Mouse (Mus musculus) ES-Bruce4 (cell line): ENCODE data around the gene Gm6096. TPM values are rescaled to one million over a fixed set of nuclear protein-coding genes. Genes with fewer than 3 reads are reported as not detected.

Experiments
- H3K27ac ChIP-seq: 2 replicates; pipeline ENCODE4 v1.5.1; 2012; ENCODE audit warnings: low read length, inconsistent platforms; ENCODE audit not compliant: insufficient read depth
- H3K27me3 ChIP-seq: 2 replicates; pipeline ENCODE4 v1.6.1; 2012; ENCODE audit warnings: mild to moderate bottlenecking, low read length, inconsistent platforms; ENCODE audit not compliant: control insufficient read depth, poor library complexity, insufficient read depth, severe bottlenecking
- H3K36me3 ChIP-seq: 2 replicates; pipeline ENCODE4 v1.6.1; 2012; ENCODE audit warnings: inconsistent platforms, mild to moderate bottlenecking, low read length, moderate library complexity; ENCODE audit not compliant: control insufficient read depth, poor library complexity, insufficient read depth, severe bottlenecking
- H3K4me1 ChIP-seq: one replicate; pipeline ENCODE4 v1.8.1; 2011; ENCODE audit warnings: low read length; ENCODE audit not compliant: control insufficient read depth, insufficient read depth
- H3K4me3 ChIP-seq: 2 replicates; pipeline ENCODE4 v1.5.1; 2011; ENCODE audit warnings: low read depth, mild to moderate bottlenecking, low read length
- H3K9ac ChIP-seq: 2 replicates; pipeline ENCODE4 v1.6.1; 2012; ENCODE audit warnings: low read depth, mild to moderate bottlenecking, inconsistent platforms; ENCODE audit not compliant: poor library complexity, severe bottlenecking
- H3K9me3 ChIP-seq: replicated peaks from 2 replicates; pipeline ENCODE4 v1.6.1; 2012; ENCODE audit warnings: mild to moderate bottlenecking, low read length, inconsistent platforms; ENCODE audit not compliant: control insufficient read depth, poor library complexity, insufficient read depth, severe bottlenecking
- CTCF ChIP-seq: IDR thresholded peaks from one replicate; pipeline ENCODE4 v1.8.1; 2011; ENCODE audit warnings: low read depth, low read length
- EP300 ChIP-seq: IDR thresholded peaks from 2 replicates; pipeline ENCODE4 v1.6.1; 2011; ENCODE audit warnings: low read depth, low read length; ENCODE audit not compliant: insufficient read depth
- POLR2A ChIP-seq: IDR thresholded peaks from one replicate; pipeline ENCODE4 v1.8.1; 2011; ENCODE audit warnings: low read length; ENCODE audit not compliant: insufficient read depth
- polyA plus RNA-seq: library from polyadenylated mRNA; stranded (reverse); fragments of >200 nt; gene quantifications from 2 replicates; pipeline ENCODE4 v1.2.4, GENCODE M21; 2011; ENCODE audit warnings: low read depth; ENCODE audit not compliant: missing spikeins, insufficient read depth, insufficient read length

The Gm6096 gene
- polyA plus RNA-seq, 1 experiment = not detected

DNA sequence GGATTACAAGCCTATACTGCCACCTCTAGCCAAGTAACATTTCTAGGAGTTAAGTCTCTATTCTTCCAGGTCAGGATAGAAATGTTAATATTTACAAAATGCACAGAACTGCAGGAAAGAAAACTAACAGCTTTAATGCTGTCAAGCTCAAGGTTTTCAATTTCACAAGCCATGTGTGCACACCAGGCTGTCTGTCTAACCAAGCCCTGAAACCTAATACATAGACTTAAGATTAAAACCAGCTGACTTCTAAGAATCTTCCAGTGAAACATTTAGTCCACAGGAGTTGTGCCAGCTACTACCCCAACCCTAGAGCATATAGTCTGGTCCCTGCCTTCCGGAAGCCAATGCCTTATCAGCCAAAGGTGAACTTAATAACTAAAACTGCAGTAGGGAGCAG, 7.6 kb downstream of the Gm6096 start:
- Histone ChIP-seq H3K9ac (no peak overlapping the region), H3K27me3 (no peaks in the 10 kb centered on the region), H3K36me3 (peaks cover 20% of the 10 kb centered on the region), H3K4me1 (no peaks in the 10 kb centered on the region), H3K9me3 (no peaks in the 10 kb centered on the region), H3K27ac (no peak overlapping the region), H3K4me3 (no peak overlapping the region)
- TF ChIP-seq EP300 (no peak), CTCF (no peak), POLR2A (no peak)

DNA sequence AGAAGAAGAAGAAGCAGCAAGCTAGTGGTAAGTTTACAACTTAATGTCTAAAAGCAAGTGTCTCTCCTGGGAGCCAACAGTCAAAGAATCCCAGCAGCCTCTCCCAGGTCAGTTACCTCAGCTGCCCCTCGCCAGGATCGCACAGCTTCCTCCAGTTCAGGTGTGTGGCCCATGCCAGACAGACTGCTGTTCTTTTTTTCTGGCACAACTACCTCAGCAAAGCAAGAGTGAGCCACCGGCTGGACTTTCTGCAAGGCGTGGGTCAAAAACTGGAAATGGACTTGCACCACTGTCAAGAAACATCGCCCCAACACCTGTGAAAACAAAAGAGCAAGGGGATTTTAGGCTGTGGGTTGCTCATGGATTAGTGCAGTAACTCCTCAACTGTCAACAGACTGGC, 12.6 kb downstream of the Gm6096 start:
- H3K9ac ChIP-seq = no peak overlapping the region
- H3K4me1 ChIP-seq = peaks cover 1% of the 10 kb centered on the region
- no peak overlapping the region for H3K4me3 ChIP-seq
- TF ChIP-seq EP300 (no peak), CTCF (no peak), POLR2A (no peak)
- no peaks in the 10 kb centered on the region for H3K27me3 ChIP-seq
- H3K9me3 ChIP-seq = no peaks in the 10 kb centered on the region
- H3K36me3 ChIP-seq = peaks cover 5% of the 10 kb centered on the region
- no peak overlapping the region for H3K27ac ChIP-seq

DNA sequence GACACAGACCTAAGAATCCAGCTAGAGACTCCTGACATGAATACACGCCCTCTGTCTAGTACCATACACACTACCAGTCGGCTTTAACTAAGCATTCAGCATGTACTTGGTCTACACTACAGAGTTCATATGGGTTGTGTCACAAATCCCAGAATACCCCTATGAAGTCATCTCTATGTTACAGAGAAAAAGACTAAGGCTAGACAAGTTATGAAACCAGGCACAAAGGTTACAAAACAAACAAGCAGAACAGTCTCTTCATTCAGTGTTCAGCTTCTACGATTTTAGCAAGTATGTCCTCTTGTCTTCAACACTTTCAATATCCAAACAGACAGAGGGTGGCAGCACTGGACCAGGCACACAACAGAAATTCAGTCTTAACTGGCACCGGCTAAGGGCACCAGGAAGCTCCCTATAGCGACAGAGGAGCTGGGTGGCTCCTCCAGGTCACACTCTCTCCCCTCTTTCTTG, 15.1 kb downstream of the Gm6096 start:
- H3K4me3 ChIP-seq = no peak overlapping the region
- H3K27me3 ChIP-seq = no peaks in the 10 kb centered on the region
- no peak overlapping the region for H3K9ac ChIP-seq
- peaks cover 1% of the 10 kb centered on the region for H3K4me1 ChIP-seq
- H3K9me3 ChIP-seq = no peaks in the 10 kb centered on the region
- TF ChIP-seq CTCF = no peak
- TF ChIP-seq POLR2A = no peak
- TF ChIP-seq EP300 = no peak
- H3K27ac ChIP-seq = no peak overlapping the region
- H3K36me3 ChIP-seq = peaks cover 4% of the 10 kb centered on the region; the same call in 1 of the 2 replicates

DNA sequence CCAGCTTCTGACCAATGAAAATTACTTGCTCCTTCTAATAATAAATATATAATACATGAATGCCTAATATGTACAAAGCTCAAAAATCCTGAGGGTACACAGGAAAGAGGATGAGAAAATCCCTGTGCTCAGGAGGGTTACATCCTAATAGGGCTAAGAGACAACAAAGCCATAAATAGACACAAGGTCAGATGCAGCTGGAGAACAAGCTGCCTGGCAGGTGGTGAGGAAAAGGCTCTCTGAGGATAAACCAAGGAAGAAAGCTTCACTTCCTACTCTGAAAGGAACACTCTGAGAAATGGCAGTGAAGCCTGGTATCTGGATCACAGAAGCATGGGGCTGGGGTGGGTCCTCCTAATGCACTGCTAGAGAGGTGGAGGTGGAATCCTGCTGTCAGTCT, 15.6 kb downstream of the Gm6096 start:
- H3K27me3 ChIP-seq = no peaks in the 10 kb centered on the region
- no peak overlapping the region for H3K27ac ChIP-seq
- peaks cover 3% of the 10 kb centered on the region for H3K4me1 ChIP-seq
- no peak for TF ChIP-seq POLR2A
- H3K9me3 ChIP-seq = no peaks in the 10 kb centered on the region
- peaks cover 4% of the 10 kb centered on the region; the same call in 1 of the 2 replicates for H3K36me3 ChIP-seq
- no peak overlapping the region for H3K9ac ChIP-seq
- no peak overlapping the region for H3K4me3 ChIP-seq

DNA sequence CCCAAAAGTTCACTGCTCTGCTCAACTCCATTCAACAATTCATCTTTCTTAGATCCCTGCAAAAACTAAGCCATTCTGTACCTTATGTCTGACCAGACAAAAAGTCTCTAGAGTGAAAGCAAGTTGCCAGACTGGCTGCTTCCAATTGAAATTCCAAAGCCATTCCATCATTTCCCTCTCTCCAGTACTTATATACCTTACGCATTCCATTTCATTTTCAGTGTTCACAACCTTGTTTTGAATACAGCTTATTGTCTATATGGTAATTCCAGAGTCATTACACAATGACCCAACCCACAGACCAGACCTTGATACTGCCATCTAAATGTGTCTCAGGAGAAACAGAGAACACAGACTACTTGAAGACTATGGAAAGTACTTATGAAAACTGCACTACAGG, 17.6 kb downstream of the Gm6096 start:
- peak overlapping the region; percentile 19; the same call in 1 of the 2 replicates for H3K27ac ChIP-seq
- peaks cover 3% of the 10 kb centered on the region for H3K4me1 ChIP-seq
- no peaks in the 10 kb centered on the region for H3K9me3 ChIP-seq
- no peak overlapping the region for H3K9ac ChIP-seq
- H3K36me3 ChIP-seq = no peaks in the 10 kb centered on the region; the same call in 1 of the 2 replicates
- no peaks in the 10 kb centered on the region for H3K27me3 ChIP-seq
- H3K4me3 ChIP-seq = no peak overlapping the region
- TF ChIP-seq POLR2A (no peak), EP300 (no peak), CTCF (no peak)

DNA sequence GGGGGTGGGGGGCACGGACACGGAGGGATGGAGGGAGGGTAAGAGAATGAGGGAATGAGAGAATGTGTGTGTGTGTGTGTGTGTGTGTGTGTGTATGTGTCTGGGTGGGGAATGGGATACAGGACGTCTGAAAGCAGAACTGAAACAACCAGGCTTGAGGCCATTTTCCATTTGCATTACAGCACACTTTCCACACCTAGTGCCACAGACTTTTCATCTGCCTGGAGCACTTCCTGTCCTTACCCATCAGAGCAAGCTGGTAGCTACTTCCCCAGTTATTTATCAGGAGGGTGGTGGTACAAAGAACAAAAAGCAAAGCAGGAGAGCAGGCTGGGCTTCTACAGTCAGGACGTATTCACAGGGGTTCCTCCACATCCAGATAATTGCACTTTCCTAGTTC, 21.6 kb downstream of the Gm6096 start:
- Histone ChIP-seq H3K36me3 (no peaks in the 10 kb centered on the region; the same call in 1 of the 2 replicates), H3K27ac (0 out of 2 replicates have a peak overlapping the region, but pooled peaks have one; percentile 37), H3K9me3 (no peaks in the 10 kb centered on the region), H3K9ac (no peak overlapping the region), H3K27me3 (no peaks in the 10 kb centered on the region), H3K4me3 (no peak overlapping the region), H3K4me1 (peaks cover 2% of the 10 kb centered on the region)
- TF ChIP-seq EP300 = no peak
- no peak for TF ChIP-seq POLR2A
- TF ChIP-seq CTCF = no peak
